Mouse (Mus musculus) fibroblast of lung, adult 2 months (primary cell): Measurements from ENCODE around the gene Hspb8.

Experiments
- DNase-seq: peaks from one replicate; pipeline ENCODE4 v3.0.0-alpha.2; 2011; ENCODE audit warnings: low read depth

Gene Hspb8

GRCm38 (mm10) chr5:116422699-116423201, at the start of gene Hspb8:
Gene Hspb8, minus strand, starts transcription at chr5:116422864.
- peak; percentile 87 for DNase-seq

- no peak for DNase-seq
Observed at GRCm38 (mm10) chr5:116461354-116462042, 38.8 kb upstream of the Hspb8 start.

GRCm38 (mm10) chr5:116459970-116460369, 37.3 kb upstream of the Hspb8 start:
- DNase-seq = no peak

GRCm38 (mm10) chr5:116457791-116458190, 35.1 kb upstream of the Hspb8 start:
- DNase-seq = no peak

- no peak for DNase-seq
Observed at GRCm38 (mm10) chr5:116456796-116457515, 34.3 kb upstream of the Hspb8 start.

- no peak for DNase-seq
Observed at GRCm38 (mm10) chr5:116453401-116453851, 30.8 kb upstream of the Hspb8 start.

GRCm38 (mm10) chr5:116450901-116451300, 28.2 kb upstream of the Hspb8 start:
- no peak for DNase-seq

- no peak for DNase-seq
Observed at GRCm38 (mm10) chr5:116449522-116450225, 27.0 kb upstream of the Hspb8 start.

GRCm38 (mm10) chr5:116448409-116449191, 25.9 kb upstream of the Hspb8 start:
- no peak for DNase-seq

- DNase-seq = no peak
Observed at GRCm38 (mm10) chr5:116447821-116448350, 25.2 kb upstream of the Hspb8 start.

- DNase-seq = no peak
Observed at GRCm38 (mm10) chr5:116446552-116446951, 23.9 kb upstream of the Hspb8 start.

GRCm38 (mm10) chr5:116445634-116446367, 23.1 kb upstream of the Hspb8 start:
- no peak for DNase-seq

- no peak for DNase-seq
Observed at GRCm38 (mm10) chr5:116444517-116444916, 21.9 kb upstream of the Hspb8 start.

- no peak for DNase-seq
Observed at GRCm38 (mm10) chr5:116443459-116443940, 20.8 kb upstream of the Hspb8 start.

- no peak for DNase-seq
Observed at GRCm38 (mm10) chr5:116442697-116443458, 20.2 kb upstream of the Hspb8 start.

- no peak for DNase-seq
Observed at GRCm38 (mm10) chr5:116440251-116440650, 17.6 kb upstream of the Hspb8 start.

GRCm38 (mm10) chr5:116438328-116438727, 15.7 kb upstream of the Hspb8 start:
- DNase-seq = no peak

GRCm38 (mm10) chr5:116436117-116436516, 13.5 kb upstream of the Hspb8 start:
- DNase-seq = no peak

- DNase-seq = no peak
Observed at GRCm38 (mm10) chr5:116434976-116435850, 12.5 kb upstream of the Hspb8 start.
